Mouse (Mus musculus) midbrain, embryonic 15.5 days (tissue): ENCODE measurements at regions not wholly inside any gene's neighbourhood (a gene's known extent, or its start where the extent isn't known, plus 50 kb on each side); places are given as distances from the start of the nearest gene placed in this dataset.

Source experiments
- ATAC-seq: fragments of 200-750 bp; cut with Nextera tagmentation; replicated peaks from 2 replicates; pipeline ENCODE4 v1.8.0; 2017; ENCODE audit warnings: moderate TSS enrichment
- H3K27ac ChIP-seq: fragments of 300-500 bp; sonication (generic); 2 replicates; pipeline ENCODE4 v1.5.1; 2015; ENCODE audit warnings: mild to moderate bottlenecking, inconsistent platforms
- H3K27me3 ChIP-seq: fragments of 300-500 bp; sonication (generic); replicated peaks from 2 replicates; pipeline ENCODE4 v1.6.1; 2015; ENCODE audit warnings: inconsistent platforms
- H3K36me3 ChIP-seq: fragments of 300-500 bp; sonication (generic); replicated peaks from 2 replicates; pipeline ENCODE4 v1.6.1; 2015; ENCODE audit warnings: inconsistent platforms
- H3K4me1 ChIP-seq: fragments of 300-500 bp; sonication (generic); 2 replicates; pipeline ENCODE4 v1.6.1; 2015; ENCODE audit warnings: inconsistent platforms
- H3K4me2 ChIP-seq: fragments of 300-500 bp; sonication (generic); 2 replicates; pipeline ENCODE4 v1.6.1; 2015; ENCODE audit warnings: inconsistent platforms, mild to moderate bottlenecking, moderate library complexity
- H3K4me3 ChIP-seq: fragments of 300-500 bp; sonication (generic); 2 replicates; pipeline ENCODE4 v1.5.1; 2015; ENCODE audit warnings: mild to moderate bottlenecking, inconsistent platforms
- H3K9ac ChIP-seq: fragments of 300-500 bp; sonication (generic); 2 replicates; pipeline ENCODE4 v1.6.1; 2015; ENCODE audit warnings: mild to moderate bottlenecking, inconsistent platforms
- H3K9me3 ChIP-seq: fragments of 300-500 bp; sonication (generic); 2 replicates; pipeline ENCODE4 v1.6.1; 2016; ENCODE audit warnings: inconsistent platforms
- WGBS: fragments of 180-500 bp; shearing (Covaris S2); methylation state at CpG from one replicate; pipeline ENCODE4 v1.1.7; 2015; ENCODE audit warnings: mixed read lengths; 5-methylcytosine and 5-hydroxymethylcytosine counted together

DNA sequence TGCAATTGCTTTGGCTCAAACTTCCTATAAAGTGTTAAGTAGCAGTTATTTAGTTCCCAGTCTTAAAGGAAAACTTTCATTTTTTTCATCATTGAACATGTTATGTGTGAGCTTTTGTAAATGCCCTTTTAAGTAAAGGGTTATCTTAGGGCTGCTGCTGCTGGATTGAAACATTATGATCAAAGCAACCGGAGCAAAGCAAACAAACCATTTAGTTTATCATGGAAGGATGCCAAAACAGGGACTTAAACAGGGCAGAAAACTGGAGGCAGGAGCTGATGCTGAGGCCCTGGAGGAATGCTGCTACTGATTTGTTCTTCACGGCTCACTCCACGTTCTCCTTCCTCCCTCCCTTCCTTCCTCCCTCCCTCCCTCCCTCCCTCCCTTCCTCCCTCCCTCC, 111.3 kb upstream of the Nr2f1 start:
- no peaks in the 10 kb centered on the region for H3K27me3 ChIP-seq
- H3K36me3 ChIP-seq, result no peaks in the 10 kb centered on the region
- no peak overlapping the region for H3K27ac ChIP-seq
- no peaks in the 10 kb centered on the region for H3K4me1 ChIP-seq
- H3K9ac ChIP-seq, result no peak overlapping the region
- WGBS, result 46% methylated on average over 3 of the region's 3 CpGs
- H3K4me3 ChIP-seq, result no peak overlapping the region
- no peak for ATAC-seq
- H3K4me2 ChIP-seq, result no peak overlapping the region
- H3K9me3 ChIP-seq, result no peaks in the 10 kb centered on the region
